Mouse (Mus musculus): ENCODE measurements around the gene Farsa. TPM values are rescaled to one million over a fixed set of nuclear protein-coding genes. Genes with fewer than 3 reads are reported as not detected.
"Not testable (repeated sequence)": the region's sequence is repeated elsewhere in the genome, so short reads cannot be mapped to it uniquely, and the experiment has no call there.

The Farsa gene
- polyA plus RNA-seq, 1 experiment from 2014 or later = 73.0 TPM

DNA sequence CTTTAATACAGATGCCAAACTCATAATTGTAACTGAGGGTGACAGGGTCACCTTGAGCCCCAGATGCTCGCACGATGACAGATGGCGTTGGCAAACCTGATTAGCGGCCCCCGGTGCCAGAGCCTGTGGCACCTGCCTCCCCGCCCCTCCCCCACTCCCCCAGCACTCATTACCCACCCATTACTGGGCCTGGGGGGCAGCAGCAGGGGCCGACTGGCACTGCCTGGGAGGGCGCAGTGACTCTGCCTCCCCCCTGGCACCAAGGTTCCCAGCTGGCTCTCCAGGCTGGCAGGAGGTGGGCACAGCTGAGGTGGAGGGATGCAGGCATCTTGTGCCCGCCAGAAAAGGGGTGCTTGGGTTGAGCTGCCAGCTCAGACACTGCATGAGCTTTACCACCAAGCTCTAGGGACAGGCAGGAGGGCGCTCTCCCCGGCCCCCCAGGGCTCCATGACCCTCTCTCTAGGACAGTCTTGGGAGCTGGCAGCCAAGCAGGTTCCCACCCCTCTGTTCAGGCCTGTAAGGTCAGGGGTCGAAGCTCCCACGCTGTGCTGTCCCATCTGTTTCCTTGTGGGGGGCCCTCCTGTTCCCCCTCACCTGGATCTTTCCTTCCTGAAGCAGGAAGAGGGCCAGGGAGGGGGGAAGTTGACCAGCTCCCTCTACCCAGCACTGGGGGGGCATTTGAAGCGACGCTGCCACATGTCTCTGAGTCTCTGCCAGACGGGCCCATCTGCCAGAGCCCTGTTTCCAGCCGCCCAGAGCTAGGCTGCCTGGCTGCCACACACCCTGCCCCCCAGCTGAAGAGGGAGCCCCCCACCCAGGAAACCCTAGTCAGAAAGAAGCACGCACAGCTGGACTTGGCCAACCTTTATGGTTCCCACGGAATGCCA lies 42.0 kb upstream of the Farsa start:
- H3K27ac ChIP-seq (replicated peaks; ENCODE audit: low read depth, low read length) = no peak overlapping the region
- peaks cover 25% of the 10 kb centered on the region for H3K27me3 ChIP-seq (ENCODE audit: control insufficient read depth, insufficient read depth, low read length)
- no peak overlapping the region; the same call in 1 of the 2 replicates for H3K9ac ChIP-seq (replicated peaks; ENCODE audit: low read length)
- no peak overlapping the region for H3K4me3 ChIP-seq (ENCODE audit: low read depth, low read length)
- no peaks in the 10 kb centered on the region for H3K36me3 ChIP-seq (replicated peaks; ENCODE audit: control insufficient read depth, insufficient read depth, low read depth, low read length)
- ATAC-seq (replicated peaks; ENCODE audit: insufficient number of reproducible peaks, low FRiP score, low TSS enrichment, low read depth) (no peak), DNase-seq (ENCODE audit: low spot score) (no peak)
- no peaks in the 10 kb centered on the region for H3K4me1 ChIP-seq (ENCODE audit: control insufficient read depth, insufficient read depth, low read length)
- no peak overlapping the region for H3K4me2 ChIP-seq (ENCODE audit: low read depth, low read length)
- 49% methylated on average over 19 of the region's 19 CpGs for WGBS
- no peaks in the 10 kb centered on the region for H3K9me3 ChIP-seq (replicated peaks; ENCODE audit: control insufficient read depth, low read length)

DNA sequence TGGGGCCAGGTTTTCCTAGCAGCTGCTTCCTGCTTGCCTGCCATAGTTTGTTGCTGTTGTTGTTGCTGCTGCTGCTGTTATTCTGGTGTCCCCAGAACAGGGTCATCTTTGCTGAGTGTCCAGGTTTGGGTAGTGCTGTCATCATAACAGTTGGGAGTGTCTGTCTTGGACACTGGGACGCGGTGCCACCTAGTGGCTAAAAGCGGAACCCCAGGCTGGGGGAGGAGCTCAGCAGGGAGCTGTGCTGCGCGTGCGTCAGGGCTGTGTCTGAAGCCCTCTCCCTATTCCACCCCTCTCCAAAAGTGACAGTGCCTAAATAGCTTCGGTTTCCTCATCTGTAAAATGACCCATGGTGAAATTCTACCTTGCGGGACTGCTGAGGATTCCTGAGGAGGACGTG lies 41.2 kb upstream of the Farsa start:
- H3K9ac ChIP-seq (replicated peaks; ENCODE audit: low read length) = no peak overlapping the region; the same call in 1 of the 2 replicates
- H3K27ac ChIP-seq (replicated peaks; ENCODE audit: low read depth, low read length) = no peak overlapping the region
- H3K27me3 ChIP-seq (ENCODE audit: control insufficient read depth, insufficient read depth, low read length) = peaks cover 25% of the 10 kb centered on the region
- no peaks in the 10 kb centered on the region for H3K9me3 ChIP-seq (replicated peaks; ENCODE audit: control insufficient read depth, low read length)
- H3K4me1 ChIP-seq (ENCODE audit: control insufficient read depth, insufficient read depth, low read length) = no peaks in the 10 kb centered on the region
- H3K4me2 ChIP-seq (ENCODE audit: low read depth, low read length) = no peak overlapping the region
- no peaks in the 10 kb centered on the region for H3K36me3 ChIP-seq (replicated peaks; ENCODE audit: control insufficient read depth, insufficient read depth, low read depth, low read length)
- peak; percentile 92 for DNase-seq (ENCODE audit: low spot score)
- WGBS = 9% methylated on average over 9 of the region's 9 CpGs
- ATAC-seq (replicated peaks; ENCODE audit: insufficient number of reproducible peaks, low FRiP score, low TSS enrichment, low read depth) = peak; percentile 46; the same call in 1 of the 2 replicates
- no peak overlapping the region for H3K4me3 ChIP-seq (ENCODE audit: low read depth, low read length)

DNA sequence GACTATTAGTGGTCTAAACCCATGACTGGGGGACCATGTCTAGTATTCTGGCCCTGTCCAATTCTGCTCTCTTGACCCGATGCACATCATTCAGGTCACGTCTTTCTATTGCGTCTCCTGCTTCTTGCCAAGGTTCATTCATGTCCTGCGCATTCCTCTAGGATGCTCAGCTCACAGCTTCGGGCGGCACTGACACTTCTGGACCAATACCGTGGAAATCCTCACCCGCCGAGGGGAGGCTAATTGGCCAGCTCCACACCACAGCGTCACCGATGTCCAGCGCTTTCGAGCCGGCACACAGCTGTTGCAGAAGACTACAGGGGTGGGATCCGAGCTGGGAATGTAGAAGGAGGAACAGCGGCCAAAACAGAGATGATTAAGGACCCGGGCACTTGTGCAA lies 40.7 kb upstream of the Farsa start:
- Histone ChIP-seq H3K4me2 (ENCODE audit: low read depth, low read length) (no peak overlapping the region), H3K27ac (replicated peaks; ENCODE audit: low read depth, low read length) (no peak overlapping the region), H3K4me1 (ENCODE audit: control insufficient read depth, insufficient read depth, low read length) (no peaks in the 10 kb centered on the region), H3K36me3 (replicated peaks; ENCODE audit: control insufficient read depth, insufficient read depth, low read depth, low read length) (no peaks in the 10 kb centered on the region), H3K9me3 (replicated peaks; ENCODE audit: control insufficient read depth, low read length) (no peaks in the 10 kb centered on the region), H3K27me3 (ENCODE audit: control insufficient read depth, insufficient read depth, low read length) (peaks cover 20% of the 10 kb centered on the region), H3K4me3 (ENCODE audit: low read depth, low read length) (no peak overlapping the region), H3K9ac (replicated peaks; ENCODE audit: low read length) (no peak overlapping the region)
- ATAC-seq (replicated peaks; ENCODE audit: insufficient number of reproducible peaks, low FRiP score, low TSS enrichment, low read depth) = no peak
- WGBS = 72% methylated on average over 17 of the region's 17 CpGs
- DNase-seq (ENCODE audit: low spot score) = no peak

DNA sequence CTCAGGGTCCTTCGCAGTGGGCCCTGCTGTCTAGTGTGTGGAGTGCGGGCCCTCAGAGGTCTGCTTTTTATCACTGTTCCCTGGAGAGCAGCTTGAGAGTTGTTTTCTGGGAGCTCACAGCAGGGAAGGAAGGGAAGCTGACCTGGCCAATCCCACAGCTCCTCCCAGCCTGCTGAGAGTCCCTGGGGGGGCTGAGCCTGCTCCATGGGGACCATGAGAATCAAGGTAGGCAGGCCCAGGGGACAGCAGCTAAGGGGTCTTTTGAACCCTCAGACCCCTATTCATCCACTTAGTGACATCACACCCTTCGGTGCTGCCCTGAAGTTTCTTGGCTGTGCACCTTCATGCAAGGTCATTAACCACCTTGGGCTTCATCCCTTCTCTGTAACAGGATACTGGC lies 34.1 kb upstream of the Farsa start, which contains the start of gene Dand5:
Gene Dand5, minus strand, starts transcription at position 101 of the 400 bp plus-strand sequence.
- H3K27ac ChIP-seq (replicated peaks; ENCODE audit: low read depth, low read length) = no peak within 1 kb of the TSS
- ATAC-seq (replicated peaks; ENCODE audit: insufficient number of reproducible peaks, low FRiP score, low TSS enrichment, low read depth) = no peak
- H3K27me3 ChIP-seq (ENCODE audit: control insufficient read depth, insufficient read depth, low read length) = no peaks in the 10 kb centered on the region
- H3K9ac ChIP-seq (replicated peaks; ENCODE audit: low read length) = no peak within 1 kb of the TSS
- no peak within 1 kb of the TSS for H3K4me3 ChIP-seq (ENCODE audit: low read depth, low read length)
- DNase-seq (ENCODE audit: low spot score) = no peak
- H3K4me2 ChIP-seq (ENCODE audit: low read depth, low read length) = peak within 1 kb of the TSS; percentile 10; the same call in 1 of the 2 replicates
- H3K4me1 ChIP-seq (ENCODE audit: control insufficient read depth, insufficient read depth, low read length) = no peaks in the 10 kb centered on the region
- H3K9me3 ChIP-seq (replicated peaks; ENCODE audit: control insufficient read depth, low read length) = no peaks in the 10 kb centered on the region
- no peaks in the 10 kb centered on the region for H3K36me3 ChIP-seq (replicated peaks; ENCODE audit: control insufficient read depth, insufficient read depth, low read depth, low read length)
- 28% methylated on average over 3 of the region's 3 CpGs for WGBS

DNA sequence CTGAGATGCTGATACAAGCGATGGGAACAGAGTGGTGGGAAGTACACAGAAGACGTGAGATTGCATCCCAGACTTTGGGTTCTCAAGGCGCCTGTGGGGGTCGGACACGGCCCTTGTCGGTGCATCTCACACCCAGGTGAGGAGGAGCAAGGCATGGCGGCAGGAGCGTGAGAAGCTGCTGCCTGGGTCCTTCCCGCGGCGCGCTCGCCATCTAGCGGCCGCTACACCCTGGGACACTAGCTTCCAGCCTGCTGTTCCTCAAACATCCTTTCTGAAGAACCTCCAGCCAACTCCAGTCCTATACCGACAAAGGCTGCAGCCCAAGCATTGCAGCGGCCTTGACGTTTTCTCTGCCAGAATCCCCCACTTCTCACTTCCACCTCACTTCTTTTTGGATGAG lies 33.1 kb upstream of the Farsa start:
- H3K4me3 ChIP-seq (ENCODE audit: low read depth, low read length) = no peak overlapping the region
- H3K27me3 ChIP-seq (ENCODE audit: control insufficient read depth, insufficient read depth, low read length) = no peaks in the 10 kb centered on the region
- H3K4me1 ChIP-seq (ENCODE audit: control insufficient read depth, insufficient read depth, low read length) = no peaks in the 10 kb centered on the region
- peak overlapping the region; percentile 10; the same call in 1 of the 2 replicates for H3K4me2 ChIP-seq (ENCODE audit: low read depth, low read length)
- H3K27ac ChIP-seq (replicated peaks; ENCODE audit: low read depth, low read length) = no peak overlapping the region
- H3K9me3 ChIP-seq (replicated peaks; ENCODE audit: control insufficient read depth, low read length) = no peaks in the 10 kb centered on the region
- peak; percentile 87 for DNase-seq (ENCODE audit: low spot score)
- peak; percentile 52; the same call in 1 of the 2 replicates for ATAC-seq (replicated peaks; ENCODE audit: insufficient number of reproducible peaks, low FRiP score, low TSS enrichment, low read depth)
- H3K9ac ChIP-seq (replicated peaks; ENCODE audit: low read length) = no peak overlapping the region
- no peaks in the 10 kb centered on the region for H3K36me3 ChIP-seq (replicated peaks; ENCODE audit: control insufficient read depth, insufficient read depth, low read depth, low read length)
- WGBS = under 1% methylated on average over 18 of the region's 18 CpGs

DNA sequence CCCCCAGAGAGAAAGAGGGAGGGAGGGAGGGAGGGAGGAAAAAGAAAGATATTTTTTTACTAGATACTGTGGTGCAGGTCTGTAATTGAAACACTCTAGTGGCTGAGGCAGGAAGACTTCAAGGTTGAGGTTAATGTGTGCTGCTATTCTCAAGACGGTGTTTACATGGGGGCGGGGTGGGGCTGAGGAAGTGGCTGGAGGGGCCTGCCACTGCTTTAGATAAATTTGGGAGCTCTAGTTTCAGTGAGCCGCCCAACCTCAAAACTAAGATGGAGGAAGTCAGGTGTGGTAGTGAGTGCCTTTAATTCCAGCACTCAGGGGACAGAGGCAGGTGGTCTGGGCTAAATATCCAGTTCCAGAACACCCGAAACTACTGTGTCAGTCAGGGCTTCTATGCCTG lies 31.2 kb upstream of the Farsa start:
- no peak for ATAC-seq (replicated peaks; ENCODE audit: insufficient number of reproducible peaks, low FRiP score, low TSS enrichment, low read depth)

DNA sequence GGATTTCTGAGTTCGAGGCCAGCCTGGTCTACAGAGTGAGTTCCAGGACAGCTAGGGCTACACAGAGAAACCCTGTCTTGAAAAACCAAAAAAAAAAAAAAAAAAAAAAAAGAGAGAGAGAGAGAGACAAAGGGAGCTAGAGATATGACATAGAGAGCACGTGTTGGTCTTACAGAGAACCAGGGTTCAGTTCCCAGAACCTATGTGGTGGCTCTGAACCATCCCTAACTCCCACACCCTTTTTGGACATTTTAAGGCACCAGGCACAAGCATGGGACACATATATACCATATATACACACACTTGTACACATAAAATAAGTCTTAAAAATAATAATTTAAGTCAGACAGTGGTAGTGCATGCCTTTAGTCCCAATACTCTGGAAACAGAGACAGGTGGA lies 30.3 kb upstream of the Farsa start:
- H3K36me3 ChIP-seq (replicated peaks; ENCODE audit: control insufficient read depth, insufficient read depth, low read depth, low read length); H3K9ac ChIP-seq (replicated peaks; ENCODE audit: low read length); H3K27me3 ChIP-seq (ENCODE audit: control insufficient read depth, insufficient read depth, low read length); H3K4me2 ChIP-seq (ENCODE audit: low read depth, low read length); H3K27ac ChIP-seq (replicated peaks; ENCODE audit: low read depth, low read length); ATAC-seq (replicated peaks; ENCODE audit: insufficient number of reproducible peaks, low FRiP score, low TSS enrichment, low read depth); DNase-seq (ENCODE audit: low spot score); H3K4me3 ChIP-seq (ENCODE audit: low read depth, low read length); H3K9me3 ChIP-seq (replicated peaks; ENCODE audit: control insufficient read depth, low read length); H3K4me1 ChIP-seq (ENCODE audit: control insufficient read depth, insufficient read depth, low read length): not testable (repeated sequence)
- 63% methylated on average over 2 of the region's 2 CpGs for WGBS

More for the DNA sequence above, 31.2 kb upstream of the Farsa start:
- H3K4me3 ChIP-seq (ENCODE audit: low read depth, low read length) = no peak overlapping the region
- WGBS = 57% methylated on average over 4 of the region's 4 CpGs
- no peaks in the 10 kb centered on the region for H3K36me3 ChIP-seq (replicated peaks; ENCODE audit: control insufficient read depth, insufficient read depth, low read depth, low read length)
- DNase-seq (ENCODE audit: low spot score) = no peak
- H3K27ac ChIP-seq (replicated peaks; ENCODE audit: low read depth, low read length) = no peak overlapping the region
- no peak overlapping the region for H3K9ac ChIP-seq (replicated peaks; ENCODE audit: low read length)
- no peaks in the 10 kb centered on the region for H3K9me3 ChIP-seq (replicated peaks; ENCODE audit: control insufficient read depth, low read length)
- H3K4me2 ChIP-seq (ENCODE audit: low read depth, low read length) = no peak overlapping the region
- H3K4me1 ChIP-seq (ENCODE audit: control insufficient read depth, insufficient read depth, low read length) = no peaks in the 10 kb centered on the region
- H3K27me3 ChIP-seq (ENCODE audit: control insufficient read depth, insufficient read depth, low read length) = no peaks in the 10 kb centered on the region

DNA sequence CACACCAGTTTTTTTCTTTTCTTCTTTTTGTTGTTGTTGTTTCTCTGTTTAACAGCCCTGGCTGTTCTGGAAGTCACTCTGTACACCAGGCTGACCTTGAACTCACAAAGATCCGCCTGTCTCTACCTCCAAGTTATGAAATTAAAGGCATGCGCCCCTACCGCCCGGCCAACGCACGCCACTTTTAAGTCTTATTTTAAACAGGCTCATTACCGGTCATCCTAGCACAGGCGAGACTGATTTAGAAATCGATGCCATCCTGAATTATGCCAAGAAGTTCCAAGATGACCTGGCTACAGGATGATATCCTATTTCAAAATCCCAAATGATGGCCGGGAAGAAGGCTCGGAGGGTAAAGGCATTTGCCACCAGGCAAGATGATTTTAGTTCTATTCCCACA lies 25.3 kb upstream of the Farsa start, which contains the start of gene Gadd45gip1:
Gene Gadd45gip1, plus strand, starts transcription at position 33 of the 400 bp plus-strand sequence.
- peak within 1 kb of the TSS; percentile 90 for H3K27ac ChIP-seq (replicated peaks; ENCODE audit: low read depth, low read length)
- H3K36me3 ChIP-seq (replicated peaks; ENCODE audit: control insufficient read depth, insufficient read depth, low read depth, low read length) = peaks cover 17% of the 10 kb centered on the region
- H3K27me3 ChIP-seq (ENCODE audit: control insufficient read depth, insufficient read depth, low read length) = no peaks in the 10 kb centered on the region
- H3K9me3 ChIP-seq (replicated peaks; ENCODE audit: control insufficient read depth, low read length) = no peaks in the 10 kb centered on the region
- H3K4me2 ChIP-seq (ENCODE audit: low read depth, low read length) = peak within 1 kb of the TSS; percentile 59
- H3K4me3 ChIP-seq (ENCODE audit: low read depth, low read length) = peak within 1 kb of the TSS; percentile 97
- ATAC-seq (replicated peaks; ENCODE audit: insufficient number of reproducible peaks, low FRiP score, low TSS enrichment, low read depth) (no peak), DNase-seq (ENCODE audit: low spot score) (no peak)
- H3K9ac ChIP-seq (replicated peaks; ENCODE audit: low read length) = peak within 1 kb of the TSS; percentile 99
- WGBS = 87% methylated on average over 11 of the region's 11 CpGs
- H3K4me1 ChIP-seq (ENCODE audit: control insufficient read depth, insufficient read depth, low read length) = no peaks in the 10 kb centered on the region
